Mouse (Mus musculus) MEL (cell line): ENCODE data around the gene Il6ra. TPM values are rescaled to one million over a fixed set of nuclear protein-coding genes. Genes with fewer than 3 reads are reported as not detected.

Source experiments
- DNase-seq: peaks from one replicate; pipeline ENCODE4 v3.0.0; 2011; ENCODE audit warnings: low read depth, low spot score
- H3K27ac ChIP-seq: 2 replicates; pipeline ENCODE4 v1.5.1; 2012; ENCODE audit warnings: low read depth, mild to moderate bottlenecking, control low read depth, low read length, moderate library complexity; ENCODE audit not compliant: control insufficient read depth
- H3K27me3 ChIP-seq, 2 experiments: fragments of 150-350 bp in 1 of 2; sonication (generic) in 1 of 2; 2 replicates each; pipeline ENCODE4 v1.6.1; 2012; ENCODE audit warnings: low read length in 2 of 2, mild to moderate bottlenecking in 2 of 2, improper control_type of control experiment in 1 of 2, moderate library complexity in 1 of 2; ENCODE audit not compliant: insufficient read depth in 2 of 2, control insufficient read depth in 1 of 2
- H3K36me3 ChIP-seq, 2 experiments: 2 replicates each; pipeline ENCODE4 v1.6.1; 2012 to 2014; ENCODE audit warnings: low read length in 2 of 2, improper control_type of control experiment in 1 of 2, inconsistent platforms in 1 of 2, mild to moderate bottlenecking in 1 of 2; ENCODE audit not compliant: insufficient read depth in 2 of 2, control insufficient read depth in 1 of 2
- H3K4me1 ChIP-seq, 2 experiments: fragments of 150-350 bp in 1 of 2; sonication (generic) in 1 of 2; 2 replicates each; pipeline ENCODE4 v1.6.1; 2012; ENCODE audit warnings: low read length in 2 of 2, improper control_type of control experiment in 1 of 2, mild to moderate bottlenecking in 1 of 2; ENCODE audit not compliant: insufficient read depth in 2 of 2, control insufficient read depth in 1 of 2
- H3K4me3 ChIP-seq, 2 experiments: fragments of 150-350 bp in 1 of 2; sonication (generic) in 1 of 2; 2 replicates each; pipeline ENCODE4 v1.5.1; 2012; ENCODE audit warnings: low read depth in 2 of 2, low read length in 2 of 2, mild to moderate bottlenecking in 2 of 2, moderate library complexity in 2 of 2, control low read depth in 1 of 2, improper control_type of control experiment in 1 of 2; ENCODE audit not compliant: control insufficient read depth in 1 of 2, insufficient read depth in 1 of 2
- H3K79me2 ChIP-seq: 2 replicates; pipeline ENCODE4 v1.6.1; 2012; ENCODE audit warnings: mild to moderate bottlenecking, low read length, moderate library complexity; ENCODE audit not compliant: control insufficient read depth, poor library complexity, insufficient read depth
- H3K9ac ChIP-seq: 2 replicates; pipeline ENCODE4 v1.6.1; 2012; ENCODE audit warnings: low read depth, mild to moderate bottlenecking, control low read depth, low read length, moderate library complexity; ENCODE audit not compliant: control insufficient read depth, poor library complexity, severe bottlenecking
- H3K9me3 ChIP-seq: fragments of 150-350 bp; sonication (generic); replicated peaks from 2 replicates; pipeline ENCODE4 v1.6.1; 2012; ENCODE audit warnings: mild to moderate bottlenecking, low read length, improper control_type of control experiment, moderate library complexity; ENCODE audit not compliant: insufficient read depth
- BHLHE40 ChIP-seq: IDR thresholded peaks from 2 replicates; pipeline ENCODE4 v1.6.1; 2012; ENCODE audit warnings: low read depth, mild to moderate bottlenecking, inconsistent platforms, low read length, improper control_type of control experiment, borderline replicate concordance
- CHD1 ChIP-seq: IDR thresholded peaks from 2 replicates; pipeline ENCODE4 v1.6.1; 2012; ENCODE audit warnings: low read depth, mild to moderate bottlenecking, inconsistent platforms, low read length, improper control_type of control experiment
- CHD2 ChIP-seq: IDR thresholded peaks from 2 replicates; pipeline ENCODE4 v1.6.1; 2011; ENCODE audit warnings: low read length, improper control_type of control experiment
- CTCF ChIP-seq, 3 experiments: IDR thresholded peaks in 2 of 3; conservative IDR thresholded peaks in 1 of 3; 2 replicates each; pipeline ENCODE4 v1.5.1; 2011 to 2012; ENCODE audit warnings: low read length in 3 of 3, low read depth in 2 of 3, mild to moderate bottlenecking in 2 of 3, improper control_type of control experiment in 1 of 3, inconsistent platforms in 1 of 3, mixed read lengths in 1 of 3, moderate library complexity in 1 of 3; ENCODE audit not compliant: control insufficient read depth in 1 of 3, insufficient read depth in 1 of 3, poor library complexity in 1 of 3, severe bottlenecking in 1 of 3
- E2F4 ChIP-seq: IDR thresholded peaks from 2 replicates; pipeline ENCODE4 v1.6.1; 2011; ENCODE audit warnings: low read depth, low read length, improper control_type of control experiment, borderline replicate concordance
- ELF1 ChIP-seq: IDR thresholded peaks from 2 replicates; pipeline ENCODE4 v1.6.1; 2014; ENCODE audit warnings: low read depth, mild to moderate bottlenecking, inconsistent platforms, low read length, improper control_type of control experiment, moderate library complexity
- EP300 ChIP-seq, 2 experiments: IDR thresholded peaks; 2 replicates each; pipeline ENCODE4 v1.6.1; 2011; ENCODE audit warnings: improper control_type of control experiment in 2 of 2, low read length in 2 of 2, low read depth in 1 of 2, mild to moderate bottlenecking in 1 of 2
- ETS1 ChIP-seq: IDR thresholded peaks from 2 replicates; pipeline ENCODE4 v1.6.1; 2012; ENCODE audit warnings: low read depth, mild to moderate bottlenecking, inconsistent platforms, low read length, improper control_type of control experiment, moderate library complexity
- GABPA ChIP-seq: IDR thresholded peaks from 2 replicates; pipeline ENCODE4 v1.6.1; 2012; ENCODE audit warnings: low read depth, mild to moderate bottlenecking, inconsistent platforms, low read length, improper control_type of control experiment, moderate library complexity
- GATA1 ChIP-seq: IDR thresholded peaks from 2 replicates; pipeline ENCODE4 v1.6.1; 2011; ENCODE audit warnings: low read depth, low read length, improper control_type of control experiment
- HCFC1 ChIP-seq: IDR thresholded peaks from 2 replicates; pipeline ENCODE4 v1.6.1; 2012; ENCODE audit warnings: low read depth, mild to moderate bottlenecking, inconsistent platforms, low read length, improper control_type of control experiment, moderate library complexity
- JUND ChIP-seq: IDR thresholded peaks from 2 replicates; pipeline ENCODE4 v1.6.1; 2011; ENCODE audit warnings: low read depth, mild to moderate bottlenecking, improper control_type of control experiment, low read length
- KAT2A ChIP-seq: conservative IDR thresholded peaks from 2 replicates; pipeline ENCODE4 v1.6.1; 2012; ENCODE audit warnings: low read depth, low read length, improper control_type of control experiment, inconsistent platforms
- MAFK ChIP-seq: IDR thresholded peaks from 2 replicates; pipeline ENCODE4 v1.6.1; 2011; ENCODE audit warnings: low read depth, mild to moderate bottlenecking, low read length, improper control_type of control experiment, borderline replicate concordance
- MAX ChIP-seq: IDR thresholded peaks from 2 replicates; pipeline ENCODE4 v1.6.1; 2011; ENCODE audit warnings: low read length, improper control_type of control experiment
- MAZ ChIP-seq: IDR thresholded peaks from 2 replicates; pipeline ENCODE4 v1.6.1; 2012; ENCODE audit warnings: low read depth, mild to moderate bottlenecking, inconsistent platforms, low read length, improper control_type of control experiment
- MEF2A ChIP-seq: IDR thresholded peaks from 2 replicates; pipeline ENCODE4 v1.6.1; 2014; ENCODE audit warnings: low read depth, mild to moderate bottlenecking, inconsistent platforms, low read length, improper control_type of control experiment; ENCODE audit not compliant: poor library complexity, insufficient replicate concordance, severe bottlenecking; ENCODE audit errors: extremely low read depth
- MXI1 ChIP-seq: IDR thresholded peaks from 2 replicates; pipeline ENCODE4 v1.6.1; 2011; ENCODE audit warnings: mild to moderate bottlenecking, low read depth, low read length, improper control_type of control experiment
- MYB ChIP-seq: IDR thresholded peaks from 2 replicates; pipeline ENCODE4 v1.6.1; 2011; ENCODE audit warnings: mild to moderate bottlenecking, low read depth, low read length, improper control_type of control experiment
- MYC ChIP-seq: IDR thresholded peaks from 2 replicates; pipeline ENCODE4 v1.6.1; 2011; ENCODE audit warnings: low read depth, mild to moderate bottlenecking, low read length, improper control_type of control experiment, moderate library complexity
- NELFE ChIP-seq: IDR thresholded peaks from 2 replicates; pipeline ENCODE4 v1.6.1; 2011; ENCODE audit warnings: low read depth, low read length, improper control_type of control experiment
- NRF1 ChIP-seq: IDR thresholded peaks from 2 replicates; pipeline ENCODE4 v1.6.1; 2014; ENCODE audit warnings: low read depth, mild to moderate bottlenecking, inconsistent platforms, low read length, improper control_type of control experiment, moderate library complexity; ENCODE audit not compliant: poor library complexity, insufficient read depth, severe bottlenecking
- POLR2AphosphoS2 ChIP-seq: IDR thresholded peaks from 2 replicates; pipeline ENCODE4 v1.6.1; 2011; ENCODE audit warnings: low read length, improper control_type of control experiment
- POLR2AphosphoS5 ChIP-seq: IDR thresholded peaks from 2 replicates; pipeline ENCODE4 v1.6.1; 2012; ENCODE audit warnings: low read depth, borderline replicate concordance, mild to moderate bottlenecking, inconsistent platforms, low read length, moderate library complexity, mixed read lengths
- RAD21 ChIP-seq: IDR thresholded peaks from 2 replicates; pipeline ENCODE4 v1.6.1; 2011; ENCODE audit warnings: mild to moderate bottlenecking, low read depth, low read length, improper control_type of control experiment
- RCOR1 ChIP-seq: IDR thresholded peaks from 2 replicates; pipeline ENCODE4 v1.6.1; 2012; ENCODE audit warnings: low read depth, mild to moderate bottlenecking, inconsistent platforms, low read length, improper control_type of control experiment
- SIN3A ChIP-seq: IDR thresholded peaks from 2 replicates; pipeline ENCODE4 v1.6.1; 2012; ENCODE audit warnings: low read length, improper control_type of control experiment, inconsistent platforms
- SMC3 ChIP-seq: IDR thresholded peaks from 2 replicates; pipeline ENCODE4 v1.6.1; 2011; ENCODE audit warnings: low read depth, low read length, improper control_type of control experiment
- TAL1 ChIP-seq: IDR thresholded peaks from 2 replicates; pipeline ENCODE4 v1.6.1; 2012; ENCODE audit warnings: mild to moderate bottlenecking, inconsistent platforms, low read length, moderate library complexity, mixed read lengths
- TCF12 ChIP-seq: IDR thresholded peaks from 2 replicates; pipeline ENCODE4 v1.6.1; 2014; ENCODE audit warnings: low read depth, mild to moderate bottlenecking, inconsistent platforms, low read length, improper control_type of control experiment, moderate library complexity
- UBTF ChIP-seq: IDR thresholded peaks from 2 replicates; pipeline ENCODE4 v1.6.1; 2012; ENCODE audit warnings: low read depth, mild to moderate bottlenecking, inconsistent platforms, low read length, improper control_type of control experiment, moderate library complexity, borderline replicate concordance; ENCODE audit not compliant: insufficient read depth
- USF1 ChIP-seq: IDR thresholded peaks from 2 replicates; pipeline ENCODE4 v1.6.1; 2014; ENCODE audit warnings: low read depth, mild to moderate bottlenecking, inconsistent platforms, low read length, improper control_type of control experiment, moderate library complexity
- USF2 ChIP-seq, 2 experiments: IDR thresholded peaks; 2 replicates each; pipeline ENCODE4 v1.6.1; 2011 to 2012; ENCODE audit warnings: improper control_type of control experiment in 2 of 2, low read length in 2 of 2, borderline replicate concordance in 1 of 2, inconsistent platforms in 1 of 2, low read depth in 1 of 2, mild to moderate bottlenecking in 1 of 2; ENCODE audit not compliant: insufficient read depth in 1 of 2
- ZC3H11A ChIP-seq: IDR thresholded peaks from 2 replicates; pipeline ENCODE4 v1.6.1; 2012; ENCODE audit warnings: low read depth, mild to moderate bottlenecking, inconsistent platforms, low read length, improper control_type of control experiment
- ZKSCAN1 ChIP-seq: IDR thresholded peaks from 2 replicates; pipeline ENCODE4 v1.6.1; 2012; ENCODE audit warnings: low read depth, mild to moderate bottlenecking, inconsistent platforms, low read length, improper control_type of control experiment, moderate library complexity
- ZNF384 ChIP-seq: IDR thresholded peaks from 2 replicates; pipeline ENCODE4 v1.6.1; 2012; ENCODE audit warnings: low read depth, mild to moderate bottlenecking, inconsistent platforms, low read length, improper control_type of control experiment
- polyA plus RNA-seq, 2 experiments: library from polyadenylated mRNA; stranded (reverse) in 1 of 2; unstranded in 1 of 2; fragments of >175 nt in 1 of 2; fragments of >200 nt in 1 of 2; gene quantifications; 2 replicates each; pipeline versions ENCODE4 v1.2.1 to v1.2.4; 2012; ENCODE audit warnings: low replicate concordance in 2 of 2, low read depth in 1 of 2; ENCODE audit not compliant: insufficient read length in 2 of 2, insufficient read depth in 1 of 2, missing spikeins in 1 of 2
- total RNA-seq: library from RNA; depleted of rRNA; stranded (reverse); fragments of 300-350 nt; gene quantifications from 2 replicates; pipeline ENCODE4 v1.2.3, GENCODE M21; 2012

The Il6ra gene
- total and polyA plus RNA-seq, 3 experiments, result 0.15 to 3.4 TPM; not detected in 1

DNA sequence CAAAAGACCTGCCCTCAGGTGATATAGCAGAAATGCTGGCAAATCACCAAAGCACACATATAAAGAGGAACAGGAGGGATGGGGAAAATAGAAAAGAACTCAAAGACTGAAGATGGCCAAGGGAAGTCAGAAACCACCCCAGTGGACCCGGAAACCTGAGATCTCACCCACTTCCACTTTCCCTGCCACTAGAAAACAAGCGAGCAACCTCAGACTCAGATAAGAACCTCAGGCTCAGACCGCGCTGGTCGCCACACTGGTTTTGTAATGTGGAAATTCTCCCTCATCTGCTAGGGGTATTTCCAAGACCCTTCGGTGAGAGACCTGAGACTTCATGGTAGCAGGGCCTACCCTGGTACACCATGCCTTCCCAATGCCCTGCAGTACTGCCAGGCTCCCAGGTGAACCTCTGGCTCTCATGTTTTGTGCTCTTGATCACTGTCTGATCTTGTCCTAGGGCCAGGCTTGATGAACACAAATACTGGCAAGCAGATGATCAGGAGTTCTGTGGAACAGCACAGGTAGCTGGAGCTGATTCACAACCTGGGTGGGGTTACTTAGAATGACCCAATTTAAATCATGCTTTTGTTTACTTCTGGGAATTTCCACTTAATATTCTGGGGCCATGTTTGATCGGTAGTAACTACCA lies 25.3 kb downstream of the Il6ra start:
- Histone ChIP-seq H3K36me3 (peaks cover 0 to 41% of the 10 kb centered on the region in 2 experiments; a peak in 2 of 4 replicates), H3K9ac (peak overlapping the region; percentile 18), H3K4me1 (peaks cover 20 to 49% of the 10 kb centered on the region in 2 experiments), H3K27ac (peak overlapping the region; percentile 17), H3K27me3 (no peaks in the 10 kb centered on the region), H3K4me3 (peak overlapping the region in 1 of 2 experiments; percentile 5; a peak in 2 of 4 replicates), H3K9me3 (no peaks in the 10 kb centered on the region), H3K79me2 (no peaks in the 10 kb centered on the region)
- peak; percentile 86 for DNase-seq
- TF ChIP-seq ELF1 (peak; percentile 52), RCOR1 (peak; percentile 91), MYB (no peak), POLR2AphosphoS2 (no peak), POLR2AphosphoS5 (no peak), MXI1 (no peak; the same call in 1 of the 2 replicates), HCFC1 (no peak), USF1 (no peak), E2F4 (no peak), GABPA (no peak), MEF2A (no peak), MAZ (no peak), NRF1 (no peak), KAT2A (no peak), NELFE (no peak), MYC (peak; percentile 66; the same call in 1 of the 2 replicates), TCF12 (peak; percentile 65), CHD2 (no peak), GATA1 (peak; percentile 88), BHLHE40 (peak; percentile 50; the same call in 1 of the 2 replicates), ZKSCAN1 (no peak), CTCF (IDR thresholded peaks at IDR 0.05 in 2 of 3, conservative IDR thresholded peaks at IDR 0.05 in 1 of 3; ENCODE audit: control insufficient read depth in 1 of 3, insufficient read depth in 1 of 3, low read depth in 2 of 3, low read length in 3 of 3, poor library complexity in 1 of 3, severe bottlenecking in 1 of 3) (no peak), JUND (no peak), ZNF384 (no peak), SIN3A (peak; percentile 29; the same call in 1 of the 2 replicates), MAFK (peak; percentile 71; the same call in 1 of the 2 replicates), CHD1 (no peak), MAX (peak; percentile 51; the same call in 1 of the 2 replicates), RAD21 (no peak), SMC3 (no peak), ETS1 (peak; percentile 68), EP300 (IDR thresholded peaks at IDR 0.05; ENCODE audit: low read depth in 1 of 2, low read length in 2 of 2) (peak; percentile 78 to 91), ZC3H11A (no peak), USF2 (IDR thresholded peaks at IDR 0.05; ENCODE audit: borderline replicate concordance in 1 of 2, insufficient read depth in 1 of 2, low read depth in 1 of 2, low read length in 2 of 2) (no peak), TAL1 (peak; percentile 29; the same call in 1 of the 2 replicates), UBTF (no peak)
